In the genomic region with DNA sequence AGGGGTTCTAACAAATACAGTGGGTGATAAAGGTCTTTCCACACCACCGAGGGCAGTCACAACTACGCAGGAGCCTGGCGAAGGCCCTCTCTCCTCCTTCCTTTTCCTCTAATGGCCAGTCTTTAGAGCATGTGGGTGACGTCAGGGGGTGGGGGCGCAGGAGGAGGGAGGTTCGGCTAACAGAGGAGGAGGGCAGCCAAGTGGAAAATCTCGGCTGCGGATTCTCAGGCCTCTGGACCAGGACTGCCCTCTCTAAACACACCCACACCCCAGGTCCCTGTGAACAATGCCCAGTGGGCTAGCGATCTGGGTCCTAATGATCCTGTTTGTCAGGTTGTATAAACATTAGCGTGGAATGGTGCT, we compare ENCODE assay signal across 8 mouse cellular contexts. TPM values are rescaled to one million over a fixed set of nuclear protein-coding genes. Genes with fewer than 3 reads are reported as not detected.
DNase-seq lines count a peak whose midpoint lies in the region; ATAC-seq and TF ChIP-seq lines count a peak whose summit lies in the region.

No protein-coding gene starts in this region.

- no peaks in the 10 kb centered on the region for H3K9me3 ChIP-seq in erythroblast, embryonic 14.5 days (ENCODE audit: control insufficient read depth, low read length)
- no peaks in the 10 kb centered on the region for H3K9me3 ChIP-seq in heart, embryonic 11.5 days (replicated peaks; ENCODE audit: control insufficient read depth, low read length)
- H3K9me3 ChIP-seq in kidney, embryonic 15.5 days (replicated peaks): no peaks in the 10 kb centered on the region
- no peaks in the 10 kb centered on the region for H3K9me3 ChIP-seq in limb, embryonic 14.5 days (ENCODE audit: control insufficient read depth, low read length)
- no peaks in the 10 kb centered on the region for H3K9me3 ChIP-seq in midbrain, embryonic 14.5 days (ENCODE audit: control insufficient read depth, low read length)

- no peaks in the 10 kb centered on the region for H3K36me3 ChIP-seq in erythroblast, embryonic 14.5 days (ENCODE audit: control insufficient read depth)
- no peaks in the 10 kb centered on the region for H3K36me3 ChIP-seq in heart, embryonic 11.5 days (ENCODE audit: control insufficient read depth, insufficient read depth, low read length)
- peaks cover 9% of the 10 kb centered on the region for H3K36me3 ChIP-seq in kidney, embryonic 15.5 days
- peaks cover 14% of the 10 kb centered on the region for H3K36me3 ChIP-seq in limb, embryonic 14.5 days (ENCODE audit: control insufficient read depth, insufficient read depth, low read length)
- H3K36me3 ChIP-seq in midbrain, embryonic 14.5 days (ENCODE audit: control insufficient read depth, insufficient read depth, low read length): peaks cover 5% of the 10 kb centered on the region; the same call in 1 of the 2 replicates

- peak overlapping the region; percentile 65 for H3K27ac ChIP-seq in embryonic fibroblast, embryonic 13.5 days (ENCODE audit: insufficient read depth, low read length)
- H3K27ac ChIP-seq in heart, embryonic 11.5 days (ENCODE audit: low read depth, low read length): peak overlapping the region; percentile 93
- H3K27ac ChIP-seq in kidney, embryonic 15.5 days: peak overlapping the region; percentile 99
- peak overlapping the region; percentile 91 for H3K27ac ChIP-seq in limb, embryonic 14.5 days (replicated peaks; ENCODE audit: low read depth, low read length)
- H3K27ac ChIP-seq in midbrain, embryonic 14.5 days (replicated peaks; ENCODE audit: low read depth, low read length): peak overlapping the region; percentile 97

- TF ChIP-seq POLR2A in embryonic fibroblast, embryonic 13.5 days (IDR thresholded peaks at IDR 0.05; ENCODE audit: low read depth, low read length): peak; percentile 62
- TF ChIP-seq POLR2A in limb, embryonic 14.5 days (IDR thresholded peaks at IDR 0.05; ENCODE audit: borderline replicate concordance, extremely low read depth, insufficient read depth, insufficient read length): 0 out of 2 replicates have a peak, but pooled peaks have one; percentile 28

- WGBS in heart, embryonic 11.5 days (ENCODE audit: insufficient replicate concordance): 1% methylated on average over 10 of the region's 10 CpGs
- 0% methylated on average over 10 of the region's 10 CpGs for WGBS in kidney, embryonic 15.5 days
- 2% methylated on average over 7 of the region's 10 CpGs for WGBS in limb, embryonic 14.5 days
- WGBS in midbrain, embryonic 14.5 days: under 1% methylated on average over 10 of the region's 10 CpGs

- TF ChIP-seq CTCF in embryonic fibroblast, embryonic 13.5 days (IDR thresholded peaks at IDR 0.05; ENCODE audit: borderline replicate concordance, insufficient read depth, low read length): no peak

- peaks cover 23% of the 10 kb centered on the region for H3K4me1 ChIP-seq in erythroblast, embryonic 14.5 days (ENCODE audit: control insufficient read depth)
- H3K4me1 ChIP-seq in embryonic fibroblast, embryonic 13.5 days (ENCODE audit: control insufficient read depth, insufficient read depth, low read length): peaks cover 2% of the 10 kb centered on the region; the same call in 1 of the 2 replicates
- no peaks in the 10 kb centered on the region for H3K4me1 ChIP-seq in heart, embryonic 11.5 days (ENCODE audit: control insufficient read depth, insufficient read depth, low read length)
- H3K4me1 ChIP-seq in kidney, embryonic 15.5 days: peaks cover 8% of the 10 kb centered on the region; the same call in 1 of the 2 replicates
- peaks cover 3% of the 10 kb centered on the region; the same call in 1 of the 2 replicates for H3K4me1 ChIP-seq in limb, embryonic 14.5 days (ENCODE audit: control insufficient read depth, insufficient read depth, low read length)
- peaks cover 24% of the 10 kb centered on the region for H3K4me1 ChIP-seq in midbrain, embryonic 14.5 days (ENCODE audit: control insufficient read depth, insufficient read depth, low read length)

- DNase-seq in limb, embryonic 14.5 days (ENCODE audit: low spot score): peak; percentile 80
- DNase-seq in midbrain, embryonic 14.5 days: peak; percentile 91
- DNase-seq in telencephalon, adult 2 months (ENCODE audit: low read depth, low spot score): peak; percentile 60

- peak overlapping the region; percentile 90 for H3K4me2 ChIP-seq in heart, embryonic 11.5 days
- peak overlapping the region; percentile 79 for H3K4me2 ChIP-seq in kidney, embryonic 15.5 days
- peak overlapping the region; percentile 64 for H3K4me2 ChIP-seq in limb, embryonic 14.5 days (replicated peaks; ENCODE audit: low read depth, low read length, severe bottlenecking)
- H3K4me2 ChIP-seq in midbrain, embryonic 14.5 days (ENCODE audit: low read length): peak overlapping the region; percentile 60

- H3K27me3 ChIP-seq in erythroblast, embryonic 14.5 days (ENCODE audit: control insufficient read depth): no peaks in the 10 kb centered on the region
- no peaks in the 10 kb centered on the region for H3K27me3 ChIP-seq in heart, embryonic 11.5 days (ENCODE audit: control insufficient read depth, insufficient read depth, low read length)
- H3K27me3 ChIP-seq in kidney, embryonic 15.5 days: no peaks in the 10 kb centered on the region
- H3K27me3 ChIP-seq in limb, embryonic 14.5 days (ENCODE audit: control insufficient read depth, insufficient read depth, low read length): no peaks in the 10 kb centered on the region
- H3K27me3 ChIP-seq in midbrain, embryonic 14.5 days (ENCODE audit: control insufficient read depth, insufficient read depth, low read length): no peaks in the 10 kb centered on the region

- H3K4me3 ChIP-seq in erythroblast, embryonic 14.5 days (replicated peaks): peak overlapping the region; percentile 68
- peak overlapping the region; percentile 65 for H3K4me3 ChIP-seq in embryonic fibroblast, embryonic 13.5 days (ENCODE audit: insufficient read depth, low read length)
- H3K4me3 ChIP-seq in heart, embryonic 11.5 days (ENCODE audit: low read depth, low read length): peak overlapping the region; percentile 80
- peak overlapping the region; percentile 85 for H3K4me3 ChIP-seq in kidney, embryonic 15.5 days (replicated peaks)
- peak overlapping the region; percentile 70 for H3K4me3 ChIP-seq in limb, embryonic 14.5 days (replicated peaks; ENCODE audit: low read length)
- H3K4me3 ChIP-seq in midbrain, embryonic 14.5 days (replicated peaks; ENCODE audit: low read depth, low read length): peak overlapping the region; percentile 52

- peak overlapping the region; percentile 84 for H3K9ac ChIP-seq in heart, embryonic 11.5 days (ENCODE audit: low read depth, low read length)
- peak overlapping the region; percentile 91 for H3K9ac ChIP-seq in kidney, embryonic 15.5 days
- peak overlapping the region; percentile 85 for H3K9ac ChIP-seq in limb, embryonic 14.5 days (ENCODE audit: low read depth, low read length, severe bottlenecking)
- H3K9ac ChIP-seq in midbrain, embryonic 14.5 days (replicated peaks; ENCODE audit: low read length): peak overlapping the region; percentile 94

- ATAC-seq in erythroblast, adult 5-6 weeks (replicated peaks; ENCODE audit: low FRiP score, poor library complexity, severe bottlenecking): no peak
- peak; percentile 85 for ATAC-seq in heart, embryonic 11.5 days (replicated peaks; ENCODE audit: insufficient number of reproducible peaks, low FRiP score, low TSS enrichment)
- ATAC-seq in kidney, embryonic 15.5 days (replicated peaks; ENCODE audit: low FRiP score): peak; percentile 96
- ATAC-seq in limb, embryonic 14.5 days (ENCODE audit: low FRiP score, low read depth): peak; percentile 86
- peak; percentile 88 for ATAC-seq in midbrain, embryonic 14.5 days (ENCODE audit: low FRiP score, low TSS enrichment)

RNA-seq across cellular contexts. Expression of a gene that starts 17.8 kb away (rescaled TPM):
- polyA plus RNA-seq in erythroblast, embryonic 14.5 days (2012): 0.01 TPM in 2 replicates
- not detected in 2 replicates for total RNA-seq in erythroblast, adult 5-6 weeks (2015; ENCODE audit: low replicate concordance)
- total RNA-seq in erythroblast, adult 5-6 weeks (2017; ENCODE audit: low replicate concordance): not detected in 2 replicates
- 70.1 and 78.0 TPM in 2 replicates for polyA plus RNA-seq in embryonic fibroblast, embryonic 13.5 days (2011; ENCODE audit: insufficient read length, low read depth, missing spikeins)
- 56.2 and 61.3 TPM in 2 replicates for polyA plus RNA-seq in heart, embryonic 11.5 days (2014; fragmentation: Nextera tagmentation; extraction: Ambion mirVana)
- 85.1 and 87.6 TPM in 2 replicates for polyA plus RNA-seq in kidney, embryonic 15.5 days (2015; fragmentation: Nextera tagmentation; extraction: Ambion mirVana)
- 58.7 and 64.1 TPM in 2 replicates for polyA plus RNA-seq in limb, embryonic 14.5 days (2012; rRNA removed)
- polyA plus RNA-seq in limb, embryonic 14.5 days (2014; fragmentation: Nextera tagmentation; extraction: Ambion mirVana): 63.5 and 70.6 TPM in 2 replicates
- 199 and 236 TPM in 2 replicates for polyA plus RNA-seq in midbrain, embryonic 14.5 days (2014; fragmentation: Nextera tagmentation; extraction: Ambion mirVana)

RNA-seq across cellular contexts. Expression of a gene that starts 47.0 kb away (rescaled TPM):
- polyA plus RNA-seq in erythroblast, embryonic 14.5 days (2012): not detected in 2 replicates
- not detected in 2 replicates for total RNA-seq in erythroblast, adult 5-6 weeks (2015; ENCODE audit: low replicate concordance)
- total RNA-seq in erythroblast, adult 5-6 weeks (2017; ENCODE audit: low replicate concordance): not detected in 2 replicates
- polyA plus RNA-seq in embryonic fibroblast, embryonic 13.5 days (2011; ENCODE audit: insufficient read length, low read depth, missing spikeins): not detected in 2 replicates
- polyA plus RNA-seq in heart, embryonic 11.5 days (2014; fragmentation: Nextera tagmentation; extraction: Ambion mirVana): not detected in 2 replicates
- polyA plus RNA-seq in kidney, embryonic 15.5 days (2015; fragmentation: Nextera tagmentation; extraction: Ambion mirVana): not detected in 2 replicates
- polyA plus RNA-seq in limb, embryonic 14.5 days (2012; rRNA removed): not detected in 2 replicates
- polyA plus RNA-seq in limb, embryonic 14.5 days (2014; fragmentation: Nextera tagmentation; extraction: Ambion mirVana): not detected in 2 replicates
- polyA plus RNA-seq in midbrain, embryonic 14.5 days (2014; fragmentation: Nextera tagmentation; extraction: Ambion mirVana): not detected in 2 replicates

RNA-seq across cellular contexts. Expression of a gene that starts 47.1 kb away (rescaled TPM):
- 0.09 TPM in 1 of 2 replicates, not detected in the other for polyA plus RNA-seq in erythroblast, embryonic 14.5 days (2012)
- total RNA-seq in erythroblast, adult 5-6 weeks (2015; ENCODE audit: low replicate concordance): not detected in 2 replicates
- total RNA-seq in erythroblast, adult 5-6 weeks (2017; ENCODE audit: low replicate concordance): not detected in 2 replicates
- 8.8 and 10.8 TPM in 2 replicates for polyA plus RNA-seq in embryonic fibroblast, embryonic 13.5 days (2011; ENCODE audit: insufficient read length, low read depth, missing spikeins)
- 1.3 and 1.4 TPM in 2 replicates for polyA plus RNA-seq in heart, embryonic 11.5 days (2014; fragmentation: Nextera tagmentation; extraction: Ambion mirVana)
- 5.2 and 5.8 TPM in 2 replicates for polyA plus RNA-seq in kidney, embryonic 15.5 days (2015; fragmentation: Nextera tagmentation; extraction: Ambion mirVana)
- polyA plus RNA-seq in limb, embryonic 14.5 days (2012; rRNA removed): 3.9 and 4.3 TPM in 2 replicates
- 2.3 and 2.6 TPM in 2 replicates for polyA plus RNA-seq in limb, embryonic 14.5 days (2014; fragmentation: Nextera tagmentation; extraction: Ambion mirVana)
- polyA plus RNA-seq in midbrain, embryonic 14.5 days (2014; fragmentation: Nextera tagmentation; extraction: Ambion mirVana): 0.46 and 0.93 TPM in 2 replicates

Comparison
In these comparisons a context has a peak if more than half of its experiments do, and no peak if none do; other contexts are left out.
1. RNA of a gene that starts 17.8 kb away (polyA plus RNA-seq): 199 to 236 TPM in midbrain, embryonic 14.5 days, 85.1 to 87.6 TPM in kidney, embryonic 15.5 days, 70.1 to 78.0 TPM in embryonic fibroblast, embryonic 13.5 days, 58.7 to 70.6 TPM in limb, embryonic 14.5 days and 56.2 to 61.3 TPM in heart, embryonic 11.5 days; 0.01 TPM in erythroblast, embryonic 14.5 days; every median in the first group is over 10 times any median in the second.
2. Peak in every context shown above with its lines, with median percentiles within 50 percentile points of each other: H3K4me3 ChIP-seq, H3K27ac ChIP-seq, H3K4me2 ChIP-seq, H3K9ac ChIP-seq and DNase-seq.